Mouse (Mus musculus) MEL-GATA-1-ER (cell line): ENCODE measurements at regions not wholly inside any gene's neighbourhood (a gene's known extent, or its start where the extent isn't known, plus 50 kb on each side); places are given as distances from the start of the nearest gene placed in this dataset.

Experiments used
- DNase-seq: peaks from one replicate; pipeline ENCODE4 v3.0.0-alpha.2; 2012; ENCODE audit warnings: low read depth; ENCODE audit errors: extremely low read depth

GRCm38 (mm10) chr9:101555011-101555673 lies 303.5 kb upstream of the Ppp2r3a start:
- no peak for DNase-seq

- DNase-seq: no peak
Measured at GRCm38 (mm10) chr9:101552789-101553188, 301.2 kb upstream of the Ppp2r3a start.

- DNase-seq: no peak
Measured at GRCm38 (mm10) chr9:101551256-101551655, 299.7 kb upstream of the Ppp2r3a start.

DNA sequence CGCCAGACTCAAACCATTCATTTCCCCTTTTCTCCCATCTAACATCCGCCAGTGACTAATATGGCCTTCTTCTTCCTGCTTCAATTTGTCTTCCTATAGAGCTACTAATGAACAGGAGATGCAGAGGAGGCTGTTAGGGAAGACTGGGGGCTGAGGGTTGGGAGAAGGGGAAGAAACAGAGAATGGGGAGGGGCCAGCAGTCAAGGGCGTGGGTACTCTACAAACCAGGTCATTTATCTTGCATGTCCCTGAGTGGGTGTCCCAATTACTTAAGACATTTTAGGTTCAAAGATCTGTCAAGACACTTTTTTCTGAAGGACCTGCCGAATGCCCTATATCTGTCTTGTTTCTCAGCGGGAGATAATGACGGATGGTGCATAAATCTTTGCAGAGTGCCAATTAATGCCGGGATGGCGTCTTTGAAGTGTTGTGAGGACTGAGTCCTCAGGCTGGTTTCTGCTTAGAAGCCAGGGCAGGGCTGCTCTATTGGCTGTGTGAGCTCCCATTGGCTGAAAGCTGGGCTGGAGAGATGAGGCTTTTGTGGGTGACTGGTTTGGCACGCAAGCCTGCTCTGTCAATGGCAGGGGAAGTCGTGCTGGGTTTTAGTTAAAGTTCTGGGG lies 294.7 kb upstream of the Ppp2r3a start:
- DNase-seq: no peak

DNA sequence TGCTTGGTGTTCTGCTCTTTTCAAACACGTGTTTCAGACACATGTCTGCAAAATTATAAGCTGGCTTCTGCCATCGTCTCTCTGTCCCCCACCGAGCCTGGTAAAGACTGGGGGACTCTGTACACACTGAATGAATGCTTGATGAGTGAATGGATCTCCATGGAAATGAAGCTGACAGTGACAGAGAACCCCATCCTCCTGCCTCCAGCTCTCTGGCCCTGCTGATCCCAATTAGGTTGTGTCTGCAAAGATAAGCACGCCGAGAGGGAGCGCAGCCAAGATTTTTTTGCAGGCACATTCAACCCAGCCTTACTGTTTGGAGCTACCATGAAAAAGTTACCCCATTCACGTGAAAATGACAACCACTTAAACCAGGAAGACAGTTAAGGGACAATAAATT lies 266.5 kb upstream of the Ppp2r3a start:
- DNase-seq: no peak

GRCm38 (mm10) chr9:101510807-101511206 lies 259.2 kb upstream of the Ppp2r3a start:
- DNase-seq: no peak

DNA sequence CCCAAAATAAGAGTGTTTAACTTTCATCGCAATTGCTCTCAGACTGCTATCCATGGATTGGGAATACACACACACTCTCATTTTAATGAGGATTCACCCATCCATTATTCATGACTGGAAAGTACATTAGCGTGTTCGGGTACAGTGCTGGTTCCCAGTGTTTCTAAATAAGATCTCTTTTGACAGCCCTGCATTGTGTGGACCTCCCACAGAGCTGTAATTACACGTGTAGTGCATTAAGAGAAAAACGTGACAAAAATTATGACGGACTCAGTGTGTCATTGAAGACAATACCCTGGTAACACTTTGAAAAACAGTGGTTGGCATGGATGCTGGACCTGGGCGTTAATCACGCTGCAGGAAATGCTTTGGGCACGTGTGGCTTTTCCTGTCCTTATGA lies 257.6 kb upstream of the Ppp2r3a start:
- no peak for DNase-seq

- no peak for DNase-seq
Measured at GRCm38 (mm10) chr9:101507023-101507690, 255.6 kb upstream of the Ppp2r3a start.

- no peak for DNase-seq
Measured at GRCm38 (mm10) chr9:101501706-101502465, 250.3 kb upstream of the Ppp2r3a start.

GRCm38 (mm10) chr9:101501036-101501435 lies 249.4 kb upstream of the Ppp2r3a start:
- DNase-seq: no peak

GRCm38 (mm10) chr9:101498721-101499120 lies 247.1 kb upstream of the Ppp2r3a start:
- no peak for DNase-seq

GRCm38 (mm10) chr9:101495768-101496167 lies 244.2 kb upstream of the Ppp2r3a start:
- DNase-seq: no peak

- DNase-seq: no peak
Measured at GRCm38 (mm10) chr9:101489013-101489412, 237.4 kb upstream of the Ppp2r3a start.

GRCm38 (mm10) chr9:101476223-101476622 lies 224.6 kb upstream of the Ppp2r3a start:
- no peak for DNase-seq

GRCm38 (mm10) chr9:101473074-101473461 lies 221.5 kb upstream of the Ppp2r3a start:
- no peak for DNase-seq

DNA sequence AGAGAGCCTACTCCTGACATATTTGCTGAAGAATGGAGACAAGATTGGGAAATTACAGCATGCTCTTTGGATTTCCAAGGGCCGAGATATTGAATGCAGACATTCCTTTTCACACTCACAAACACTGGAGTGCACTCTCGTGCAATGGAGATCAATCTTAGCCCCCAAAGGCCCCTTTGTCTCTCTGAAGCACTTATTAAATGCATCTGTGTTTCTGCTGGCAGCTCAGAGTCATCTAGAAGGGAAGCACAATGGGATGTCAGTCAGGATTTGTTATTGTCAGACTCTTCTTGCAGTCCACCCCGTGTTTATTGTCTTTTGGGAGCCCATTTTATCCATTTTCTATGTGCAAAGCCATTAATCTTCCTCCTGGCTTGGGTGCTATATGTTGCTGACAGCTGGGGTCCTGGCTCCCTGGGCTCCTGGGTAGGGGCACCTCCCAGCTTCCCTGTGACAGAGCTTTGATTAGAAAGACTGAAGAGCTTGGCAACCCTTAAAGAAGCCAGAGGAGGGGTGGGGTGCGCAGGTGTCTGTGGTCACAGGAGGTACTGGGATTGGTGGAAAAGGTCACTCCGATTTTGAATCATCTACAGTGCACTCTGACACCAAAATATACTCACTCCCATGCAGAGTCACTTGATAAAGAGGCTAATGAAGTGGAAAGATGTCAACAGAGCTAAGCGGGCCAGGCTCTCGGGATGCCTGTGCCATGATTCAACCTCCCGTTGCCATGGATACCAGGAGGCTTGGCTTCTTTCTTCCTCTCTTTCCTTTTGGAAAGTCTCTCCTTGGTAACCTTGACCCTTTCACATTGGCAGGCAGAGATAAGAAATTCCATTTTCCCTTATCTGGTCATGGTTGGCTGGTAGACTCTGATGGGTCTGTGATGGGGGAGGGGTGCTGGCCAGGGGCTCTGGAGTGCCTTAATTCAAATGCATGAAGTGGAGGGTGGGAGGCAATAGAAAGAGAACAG lies 220.8 kb upstream of the Ppp2r3a start:
- no peak for DNase-seq

DNA sequence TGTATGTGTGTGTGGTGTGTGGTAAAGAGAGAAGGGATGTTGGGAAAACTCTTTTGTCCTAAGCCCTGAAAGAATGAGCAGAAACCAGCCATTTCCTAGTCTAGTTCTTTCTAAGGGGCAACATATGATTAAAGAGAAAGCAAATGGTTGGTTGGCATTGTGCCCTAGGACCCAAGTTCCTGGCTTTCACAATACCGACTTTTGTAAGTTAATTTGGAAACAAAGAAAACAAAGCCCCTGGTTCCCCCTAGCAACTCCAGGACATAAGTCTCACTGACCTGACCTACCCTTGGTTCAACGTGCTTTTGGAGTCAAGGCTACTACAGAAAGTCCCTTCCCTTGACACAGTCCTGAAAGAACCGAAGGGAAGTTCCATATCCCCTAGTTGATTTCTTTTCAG lies 220.1 kb upstream of the Ppp2r3a start:
- no peak for DNase-seq

GRCm38 (mm10) chr9:101469756-101470155 lies 218.2 kb upstream of the Ppp2r3a start:
- DNase-seq: no peak

DNA sequence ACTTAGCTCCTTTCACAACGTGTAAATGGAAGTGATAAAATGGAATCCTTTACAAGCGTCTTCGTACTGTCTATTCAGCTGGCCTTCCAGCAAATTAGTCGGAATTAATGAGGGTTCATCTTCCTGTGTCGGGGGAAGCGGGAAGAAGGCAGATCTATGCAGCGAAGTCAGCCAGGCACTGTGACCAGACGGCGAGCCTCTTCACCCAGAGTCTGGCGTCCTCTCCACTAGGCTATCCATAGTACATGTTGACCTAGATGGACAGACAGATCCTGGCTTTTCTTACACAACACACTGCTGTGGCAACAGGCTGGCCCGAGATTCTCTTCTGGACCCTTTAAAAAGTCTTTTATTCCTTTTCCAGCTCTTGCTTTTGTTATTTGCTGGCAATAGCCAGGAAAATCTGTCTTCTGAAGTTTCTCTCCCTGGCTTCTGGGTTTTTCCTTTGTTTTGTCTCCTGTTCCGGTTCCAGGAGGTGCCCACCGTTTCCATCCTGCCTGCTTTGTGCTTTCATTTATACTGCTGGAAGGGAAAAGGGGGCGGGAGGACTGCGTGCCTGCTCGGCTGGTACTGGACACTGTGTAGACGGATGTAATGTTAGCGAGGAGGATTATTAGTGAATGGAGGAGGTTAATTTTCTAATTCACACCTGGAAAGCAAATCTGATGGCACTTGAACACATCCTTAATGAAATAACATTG lies 213.3 kb upstream of the Ppp2r3a start:
- no peak for DNase-seq

DNA sequence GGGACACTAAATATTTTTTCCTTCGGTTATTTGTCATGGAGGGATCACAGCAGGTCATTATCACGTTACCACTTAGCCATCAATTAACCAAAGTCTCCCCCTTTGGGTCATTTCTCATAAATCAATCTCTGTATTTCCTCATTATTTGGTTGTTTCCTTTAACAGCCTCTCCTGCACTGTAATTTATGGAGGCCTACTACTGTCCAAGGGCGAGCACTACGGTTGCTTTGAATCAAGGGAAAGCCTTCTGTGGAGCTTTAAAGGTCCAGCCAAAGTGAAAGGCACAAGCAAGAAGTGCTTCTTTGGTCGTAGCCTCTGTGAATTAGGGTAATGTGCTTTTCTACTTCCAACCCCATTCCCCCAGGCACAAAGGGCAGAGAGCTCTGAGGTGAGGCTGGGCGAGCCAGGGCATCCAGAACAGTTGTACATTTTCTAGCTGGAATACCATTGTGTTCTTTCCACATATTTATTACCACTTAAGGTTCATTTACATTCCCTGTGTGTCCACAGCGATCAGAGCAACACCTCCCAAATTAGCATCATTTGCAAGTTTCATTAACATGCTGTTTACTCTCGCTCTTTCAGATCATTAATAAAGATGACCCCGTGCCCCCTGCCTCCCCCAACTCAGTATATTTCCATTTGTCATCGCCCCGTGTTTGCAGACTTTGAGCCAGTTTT lies 207.5 kb upstream of the Ppp2r3a start:
- no peak for DNase-seq
